Mouse (Mus musculus): Measurements from ENCODE around the gene Asphd1. TPM values are rescaled to one million over a fixed set of nuclear protein-coding genes. Genes with fewer than 3 reads are reported as not detected.

The Asphd1 gene
- not detected for polyA plus RNA-seq (2014; fragmentation: Illumina TruSeq; extraction: RNeasy Lipid Tissue Mini Kit (QIAGEN cat#74804); ENCODE audit: insufficient read depth, low read depth, low replicate concordance)

GRCm38 (mm10) chr7:126949403-126949792, at the start of gene Asphd1:
Gene Asphd1, minus strand, starts transcription at chr7:126949582.

GRCm38 (mm10) chr7:126975950-126976866, 26.8 kb upstream of the Asphd1 start, which contains the start of gene Cdiptos:
Gene Cdiptos, minus strand, starts transcription at chr7:126976098.

GRCm38 (mm10) chr7:126975893-126975949, 26.3 kb upstream of the Asphd1 start, which contains the start of gene Cdipt:
Gene Cdipt, plus strand, starts transcription at chr7:126975914.

GRCm38 (mm10) chr7:126949793-126950646, 638 bp upstream of the Asphd1 start, which contains the start of gene Sez6l2:
Gene Sez6l2, plus strand, starts transcription at chr7:126950563.

GRCm38 (mm10) chr7:126928384-126929037, 20.9 kb downstream of the Asphd1 start, which contains the start of gene Kctd13:
Gene Kctd13, plus strand, starts transcription at chr7:126928879.

GRCm38 (mm10) chr7:126922624-126923060, 26.7 kb downstream of the Asphd1 start, which contains the start of gene Tmem219:
Gene Tmem219, minus strand, starts transcription at chr7:126922917.

Other genes with a start within 250 kb of the Asphd1 start
- 175 TPM for gene Coro1a, start 241.8 kb downstream of the Asphd1 start, polyA plus RNA-seq (2014; fragmentation: Illumina TruSeq; extraction: RNeasy Lipid Tissue Mini Kit (QIAGEN cat#74804); ENCODE audit: insufficient read depth, low read depth, low replicate concordance)
- 260 TPM for gene Mapk3, start 190.0 kb downstream of the Asphd1 start, polyA plus RNA-seq (2014; fragmentation: Illumina TruSeq; extraction: RNeasy Lipid Tissue Mini Kit (QIAGEN cat#74804); ENCODE audit: insufficient read depth, low read depth, low replicate concordance)
- gene Gdpd3, start 183.2 kb downstream of the Asphd1 start, polyA plus RNA-seq (2014; fragmentation: Illumina TruSeq; extraction: RNeasy Lipid Tissue Mini Kit (QIAGEN cat#74804); ENCODE audit: insufficient read depth, low read depth, low replicate concordance), result 7.1 TPM
- gene Ypel3, start 172.6 kb downstream of the Asphd1 start, polyA plus RNA-seq (2014; fragmentation: Illumina TruSeq; extraction: RNeasy Lipid Tissue Mini Kit (QIAGEN cat#74804); ENCODE audit: insufficient read depth, low read depth, low replicate concordance), result 159 TPM
- 1.3 TPM for gene Tbx6, start 168.1 kb downstream of the Asphd1 start, polyA plus RNA-seq (2014; fragmentation: Illumina TruSeq; extraction: RNeasy Lipid Tissue Mini Kit (QIAGEN cat#74804); ENCODE audit: insufficient read depth, low read depth, low replicate concordance)
- 98.9 TPM for gene Ppp4c, start 157.1 kb downstream of the Asphd1 start, polyA plus RNA-seq (2014; fragmentation: Illumina TruSeq; extraction: RNeasy Lipid Tissue Mini Kit (QIAGEN cat#74804); ENCODE audit: insufficient read depth, low read depth, low replicate concordance)
- gene Fam57b, start 151.9 kb downstream of the Asphd1 start, polyA plus RNA-seq (2014; fragmentation: Illumina TruSeq; extraction: RNeasy Lipid Tissue Mini Kit (QIAGEN cat#74804); ENCODE audit: insufficient read depth, low read depth, low replicate concordance), result 1.8 TPM
- gene 4930451I11Rik, start 117.9 kb downstream of the Asphd1 start, polyA plus RNA-seq (2014; fragmentation: Illumina TruSeq; extraction: RNeasy Lipid Tissue Mini Kit (QIAGEN cat#74804); ENCODE audit: insufficient read depth, low read depth, low replicate concordance), result not detected
- 0.11 TPM for gene Doc2a, start 102.2 kb downstream of the Asphd1 start, polyA plus RNA-seq (2014; fragmentation: Illumina TruSeq; extraction: RNeasy Lipid Tissue Mini Kit (QIAGEN cat#74804); ENCODE audit: insufficient read depth, low read depth, low replicate concordance)
- gene Hirip3, start 87.6 kb downstream of the Asphd1 start, polyA plus RNA-seq (2014; fragmentation: Illumina TruSeq; extraction: RNeasy Lipid Tissue Mini Kit (QIAGEN cat#74804); ENCODE audit: insufficient read depth, low read depth, low replicate concordance), result 7.5 TPM
- gene Ino80e, start 87.2 kb downstream of the Asphd1 start, polyA plus RNA-seq (2014; fragmentation: Illumina TruSeq; extraction: RNeasy Lipid Tissue Mini Kit (QIAGEN cat#74804); ENCODE audit: insufficient read depth, low read depth, low replicate concordance), result 48.2 TPM
- 60.3 TPM for gene Taok2, start 64.9 kb downstream of the Asphd1 start, polyA plus RNA-seq (2014; fragmentation: Illumina TruSeq; extraction: RNeasy Lipid Tissue Mini Kit (QIAGEN cat#74804); ENCODE audit: insufficient read depth, low read depth, low replicate concordance)
- 57.2 TPM for gene Tmem219, start 26.7 kb downstream of the Asphd1 start, polyA plus RNA-seq (2014; fragmentation: Illumina TruSeq; extraction: RNeasy Lipid Tissue Mini Kit (QIAGEN cat#74804); ENCODE audit: insufficient read depth, low read depth, low replicate concordance)
- gene Kctd13, start 20.7 kb downstream of the Asphd1 start, polyA plus RNA-seq (2014; fragmentation: Illumina TruSeq; extraction: RNeasy Lipid Tissue Mini Kit (QIAGEN cat#74804); ENCODE audit: insufficient read depth, low read depth, low replicate concordance), result 6.6 TPM
- 0.34 TPM for gene Sez6l2, start 981 bp upstream of the Asphd1 start, polyA plus RNA-seq (2014; fragmentation: Illumina TruSeq; extraction: RNeasy Lipid Tissue Mini Kit (QIAGEN cat#74804); ENCODE audit: insufficient read depth, low read depth, low replicate concordance)
- gene Cdipt, start 26.3 kb upstream of the Asphd1 start, polyA plus RNA-seq (2014; fragmentation: Illumina TruSeq; extraction: RNeasy Lipid Tissue Mini Kit (QIAGEN cat#74804); ENCODE audit: insufficient read depth, low read depth, low replicate concordance), result 102 TPM
- 4.1 TPM for gene Cdiptos, start 26.5 kb upstream of the Asphd1 start, polyA plus RNA-seq (2014; fragmentation: Illumina TruSeq; extraction: RNeasy Lipid Tissue Mini Kit (QIAGEN cat#74804); ENCODE audit: insufficient read depth, low read depth, low replicate concordance)
- gene Mvp, start 65.0 kb upstream of the Asphd1 start, polyA plus RNA-seq (2014; fragmentation: Illumina TruSeq; extraction: RNeasy Lipid Tissue Mini Kit (QIAGEN cat#74804); ENCODE audit: insufficient read depth, low read depth, low replicate concordance), result 46.3 TPM
- gene Pagr1b, start 66.9 kb upstream of the Asphd1 start, polyA plus RNA-seq (2014; fragmentation: Illumina TruSeq; extraction: RNeasy Lipid Tissue Mini Kit (QIAGEN cat#74804); ENCODE audit: insufficient read depth, low read depth, low replicate concordance), result not detected
- 10.9 TPM for gene Pagr1a, start 67.8 kb upstream of the Asphd1 start, polyA plus RNA-seq (2014; fragmentation: Illumina TruSeq; extraction: RNeasy Lipid Tissue Mini Kit (QIAGEN cat#74804); ENCODE audit: insufficient read depth, low read depth, low replicate concordance)
- 24.7 TPM for gene Gm42742, start 71.5 kb upstream of the Asphd1 start, polyA plus RNA-seq (2014; fragmentation: Illumina TruSeq; extraction: RNeasy Lipid Tissue Mini Kit (QIAGEN cat#74804); ENCODE audit: insufficient read depth, low read depth, low replicate concordance)
- 0.74 TPM for gene Prrt2, start 71.6 kb upstream of the Asphd1 start, polyA plus RNA-seq (2014; fragmentation: Illumina TruSeq; extraction: RNeasy Lipid Tissue Mini Kit (QIAGEN cat#74804); ENCODE audit: insufficient read depth, low read depth, low replicate concordance)
- 57.2 TPM for gene Maz, start 77.5 kb upstream of the Asphd1 start, polyA plus RNA-seq (2014; fragmentation: Illumina TruSeq; extraction: RNeasy Lipid Tissue Mini Kit (QIAGEN cat#74804); ENCODE audit: insufficient read depth, low read depth, low replicate concordance)
- 0.95 TPM for gene Kif22, start 92.9 kb upstream of the Asphd1 start, polyA plus RNA-seq (2014; fragmentation: Illumina TruSeq; extraction: RNeasy Lipid Tissue Mini Kit (QIAGEN cat#74804); ENCODE audit: insufficient read depth, low read depth, low replicate concordance)
- gene Zg16, start 137.7 kb upstream of the Asphd1 start, polyA plus RNA-seq (2014; fragmentation: Illumina TruSeq; extraction: RNeasy Lipid Tissue Mini Kit (QIAGEN cat#74804); ENCODE audit: insufficient read depth, low read depth, low replicate concordance), result not detected
- gene AI467606, start 141.8 kb upstream of the Asphd1 start, polyA plus RNA-seq (2014; fragmentation: Illumina TruSeq; extraction: RNeasy Lipid Tissue Mini Kit (QIAGEN cat#74804); ENCODE audit: insufficient read depth, low read depth, low replicate concordance), result 23.2 TPM
- gene Qprt, start 172.6 kb upstream of the Asphd1 start, polyA plus RNA-seq (2014; fragmentation: Illumina TruSeq; extraction: RNeasy Lipid Tissue Mini Kit (QIAGEN cat#74804); ENCODE audit: insufficient read depth, low read depth, low replicate concordance), result 0.22 TPM
- gene Spn, start 188.2 kb upstream of the Asphd1 start, polyA plus RNA-seq (2014; fragmentation: Illumina TruSeq; extraction: RNeasy Lipid Tissue Mini Kit (QIAGEN cat#74804); ENCODE audit: insufficient read depth, low read depth, low replicate concordance), result 10.0 TPM
- gene Cd2bp2, start 246.5 kb upstream of the Asphd1 start, polyA plus RNA-seq (2014; fragmentation: Illumina TruSeq; extraction: RNeasy Lipid Tissue Mini Kit (QIAGEN cat#74804); ENCODE audit: insufficient read depth, low read depth, low replicate concordance), result 33.6 TPM